Mouse (Mus musculus): ENCODE data around the gene Tmem125. TPM values are rescaled to one million over a fixed set of nuclear protein-coding genes. Genes with fewer than 3 reads are reported as not detected.

Gene Tmem125
- 0.20 and 1.8 TPM in 2 replicates for polyA plus RNA-seq (2015; fragmentation: Nextera tagmentation; extraction: Ambion mirVana)

GRCm38 (mm10) chr4:118543592-118544260, at the start of gene Tmem125:
Tmem125 (minus strand) TSS chr4:118544044.
- WGBS = 3% methylated on average over 24 of the region's 24 CpGs
- no peak within 1 kb of the TSS for H3K27ac ChIP-seq (replicated peaks)
- H3K9me3 ChIP-seq (replicated peaks) = peaks cover 4% of the 10 kb centered on the region; the same call in 1 of the 2 replicates
- peak; percentile 45; the same call in 1 of the 2 replicates for ATAC-seq (ENCODE audit: low FRiP score)
- peaks cover 14% of the 10 kb centered on the region for H3K4me1 ChIP-seq
- peak within 1 kb of the TSS; percentile 29 for H3K4me3 ChIP-seq (replicated peaks)
- no peaks in the 10 kb centered on the region for H3K36me3 ChIP-seq
- peak within 1 kb of the TSS; percentile 60 for H3K4me2 ChIP-seq
- 0 out of 2 replicates have a peak within 1 kb of the TSS, but pooled peaks have one; percentile 8 for H3K9ac ChIP-seq (replicated peaks)
- peaks cover 8% of the 10 kb centered on the region for H3K27me3 ChIP-seq (replicated peaks)

DNA sequence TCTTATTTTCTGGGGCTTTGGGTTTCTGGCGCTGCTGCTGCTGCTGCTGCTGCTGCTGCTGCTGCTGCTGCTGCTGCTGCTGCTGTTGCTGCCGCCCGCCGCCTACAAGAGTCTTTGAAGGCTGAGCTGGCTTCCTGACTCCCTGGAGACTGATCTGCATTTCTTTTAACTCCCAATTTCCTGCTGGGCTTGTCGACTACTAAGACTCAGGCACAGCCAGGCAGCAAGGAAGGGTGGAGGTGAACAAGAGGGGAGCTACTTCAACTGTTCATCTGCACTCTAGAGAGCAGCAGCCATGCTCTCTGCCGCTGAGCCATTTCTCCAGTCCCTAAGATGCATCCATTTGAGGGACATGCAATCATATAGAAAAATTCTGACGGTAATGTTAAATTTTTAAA, 45.9 kb upstream of the Tmem125 start:
- ATAC-seq (ENCODE audit: low FRiP score) = peak; percentile 25; the same call in 1 of the 2 replicates
- Histone ChIP-seq H3K9me3 (replicated peaks) (no peaks in the 10 kb centered on the region), H3K9ac (replicated peaks) (0 out of 2 replicates have a peak overlapping the region, but pooled peaks have one; percentile 17), H3K36me3 (no peaks in the 10 kb centered on the region), H3K27ac (replicated peaks) (peak overlapping the region; percentile 51), H3K27me3 (replicated peaks) (no peaks in the 10 kb centered on the region), H3K4me3 (replicated peaks) (no peak overlapping the region), H3K4me2 (peak overlapping the region; percentile 25), H3K4me1 (peaks cover 17% of the 10 kb centered on the region; the same call in 1 of the 2 replicates)
- 5% methylated on average over 7 of the region's 7 CpGs for WGBS

GRCm38 (mm10) chr4:118589053-118589732, 45.3 kb upstream of the Tmem125 start:
- Histone ChIP-seq H3K4me2 (peak overlapping the region; percentile 25), H3K36me3 (no peaks in the 10 kb centered on the region), H3K27ac (replicated peaks) (peak overlapping the region; percentile 51), H3K4me1 (peaks cover 17% of the 10 kb centered on the region; the same call in 1 of the 2 replicates), H3K27me3 (replicated peaks) (no peaks in the 10 kb centered on the region), H3K4me3 (replicated peaks) (no peak overlapping the region), H3K9me3 (replicated peaks) (peaks cover 3% of the 10 kb centered on the region; the same call in 1 of the 2 replicates), H3K9ac (replicated peaks) (no peak overlapping the region)
- peak; percentile 55; the same call in 1 of the 2 replicates for ATAC-seq (ENCODE audit: low FRiP score)
- WGBS = 67% methylated on average over 12 of the region's 12 CpGs

DNA sequence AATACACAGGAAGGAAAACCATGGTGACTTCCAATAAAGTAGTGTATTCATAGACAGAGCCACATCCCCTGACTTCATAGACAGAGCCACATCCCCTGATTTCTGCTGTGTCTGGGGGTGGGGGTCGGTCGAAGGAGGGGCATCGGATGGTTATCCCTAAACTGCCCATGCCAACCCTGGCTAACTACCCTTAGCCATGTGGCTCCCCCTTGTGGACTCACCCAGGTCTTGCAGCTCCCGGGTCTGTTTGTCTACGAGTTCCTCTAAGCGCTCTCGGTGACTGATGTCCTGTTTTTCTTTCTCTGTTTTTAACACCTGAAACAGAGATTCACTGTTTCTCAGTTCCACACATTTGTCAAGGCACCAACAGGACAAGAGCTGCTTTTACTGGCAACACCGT, 38.8 kb upstream of the Tmem125 start:
- H3K4me1 ChIP-seq = peaks cover 6% of the 10 kb centered on the region; the same call in 1 of the 2 replicates
- no peak overlapping the region for H3K4me3 ChIP-seq (replicated peaks)
- no peak for ATAC-seq (ENCODE audit: low FRiP score)
- H3K9ac ChIP-seq (replicated peaks) = no peak overlapping the region
- H3K4me2 ChIP-seq = no peak overlapping the region
- H3K27me3 ChIP-seq (replicated peaks) = no peaks in the 10 kb centered on the region
- no peaks in the 10 kb centered on the region for H3K36me3 ChIP-seq
- H3K27ac ChIP-seq (replicated peaks) = no peak overlapping the region
- peaks cover 3% of the 10 kb centered on the region; the same call in 1 of the 2 replicates for H3K9me3 ChIP-seq (replicated peaks)
- WGBS = 96% methylated on average over 8 of the region's 8 CpGs

DNA sequence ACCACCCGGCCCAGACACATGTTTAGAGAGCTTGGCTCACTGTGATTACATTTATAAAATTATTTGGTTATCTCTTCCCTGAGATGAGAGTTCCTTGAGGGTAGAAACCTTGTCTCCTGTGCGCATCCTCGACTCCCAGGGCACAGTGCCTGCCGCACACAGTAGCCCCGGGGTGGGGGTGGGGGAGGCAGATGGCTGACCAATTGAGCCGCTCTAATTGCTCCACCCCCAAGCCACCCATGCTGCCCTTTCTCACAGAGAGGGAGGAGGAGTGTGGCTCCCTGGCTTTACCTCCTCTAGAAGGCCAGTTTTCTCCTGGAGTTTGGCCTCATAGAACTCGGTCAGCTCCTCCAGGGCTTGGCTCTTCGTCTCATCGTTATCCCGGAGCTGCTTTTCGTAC, 37.7 kb upstream of the Tmem125 start:
- no peak overlapping the region for H3K27ac ChIP-seq (replicated peaks)
- H3K4me2 ChIP-seq = no peak overlapping the region
- no peak overlapping the region for H3K9ac ChIP-seq (replicated peaks)
- no peaks in the 10 kb centered on the region for H3K27me3 ChIP-seq (replicated peaks)
- no peak for ATAC-seq (ENCODE audit: low FRiP score)
- peaks cover 3% of the 10 kb centered on the region; the same call in 1 of the 2 replicates for H3K9me3 ChIP-seq (replicated peaks)
- H3K4me1 ChIP-seq = no peaks in the 10 kb centered on the region
- no peaks in the 10 kb centered on the region for H3K36me3 ChIP-seq
- WGBS = 35% methylated on average over 11 of the region's 11 CpGs
- no peak overlapping the region for H3K4me3 ChIP-seq (replicated peaks)

- Histone ChIP-seq H3K27me3 (replicated peaks) (no peaks in the 10 kb centered on the region), H3K36me3 (no peaks in the 10 kb centered on the region), H3K27ac (replicated peaks) (no peak overlapping the region), H3K4me1 (0 out of 2 replicates have a peak, but pooled peaks cover 4% of the 10 kb centered on the region), H3K4me3 (replicated peaks) (no peak overlapping the region), H3K9me3 (replicated peaks) (peaks cover under 1% of the 10 kb centered on the region; the same call in 1 of the 2 replicates), H3K4me2 (no peak overlapping the region), H3K9ac (replicated peaks) (no peak overlapping the region)
- 58% methylated on average over 13 of the region's 13 CpGs for WGBS
- no peak for ATAC-seq (ENCODE audit: low FRiP score)
Observed at GRCm38 (mm10) chr4:118579313-118579712, 35.5 kb upstream of the Tmem125 start.

GRCm38 (mm10) chr4:118576097-118576496, 32.3 kb upstream of the Tmem125 start:
- H3K27ac ChIP-seq (replicated peaks) = no peak overlapping the region
- no peak overlapping the region for H3K4me2 ChIP-seq
- 0 out of 2 replicates have a peak, but pooled peaks cover 4% of the 10 kb centered on the region for H3K4me1 ChIP-seq
- H3K9me3 ChIP-seq (replicated peaks) = no peaks in the 10 kb centered on the region
- H3K4me3 ChIP-seq (replicated peaks) = no peak overlapping the region
- 9% methylated on average over 6 of the region's 6 CpGs for whole genome bisulfite sequencing
- no peaks in the 10 kb centered on the region for H3K36me3 ChIP-seq
- ATAC-seq (ENCODE audit: low FRiP score) = peak; percentile 53; the same call in 1 of the 2 replicates
- H3K27me3 ChIP-seq (replicated peaks) = no peaks in the 10 kb centered on the region
- H3K9ac ChIP-seq (replicated peaks) = no peak overlapping the region

DNA sequence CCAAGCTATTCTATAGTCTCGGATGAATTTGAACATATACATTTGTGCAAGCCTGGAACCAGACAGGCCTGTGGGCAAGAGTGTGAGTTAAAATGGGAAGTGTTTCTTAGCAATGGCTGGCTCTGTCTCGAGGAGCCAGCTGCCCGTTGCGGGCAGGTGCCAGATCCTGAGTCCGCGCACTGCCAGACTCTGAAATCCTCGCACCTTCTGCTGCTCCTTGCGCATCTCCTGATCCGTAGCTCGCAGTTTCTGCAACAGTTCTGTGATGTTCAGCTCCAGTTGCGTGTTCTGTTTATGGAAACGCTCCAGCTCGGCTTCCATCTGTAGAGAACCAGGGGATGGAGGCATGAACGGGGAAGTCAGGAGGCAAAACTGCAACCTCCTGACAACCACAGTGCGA, 27.6 kb upstream of the Tmem125 start:
- H3K4me2 ChIP-seq = no peak overlapping the region
- H3K9ac ChIP-seq (replicated peaks) = no peak overlapping the region
- no peak overlapping the region for H3K27ac ChIP-seq (replicated peaks)
- 87% methylated on average over 15 of the region's 15 CpGs for whole genome bisulfite sequencing
- no peak overlapping the region for H3K4me3 ChIP-seq (replicated peaks)
- H3K9me3 ChIP-seq (replicated peaks) = no peaks in the 10 kb centered on the region
- no peak for ATAC-seq (ENCODE audit: low FRiP score)
- H3K36me3 ChIP-seq = no peaks in the 10 kb centered on the region
- H3K27me3 ChIP-seq (replicated peaks) = no peaks in the 10 kb centered on the region
- 0 out of 2 replicates have a peak, but pooled peaks cover 4% of the 10 kb centered on the region for H3K4me1 ChIP-seq

GRCm38 (mm10) chr4:118569320-118569719, 25.5 kb upstream of the Tmem125 start:
- WGBS = 81% methylated on average over 23 of the region's 23 CpGs
- no peak for ATAC-seq (ENCODE audit: low FRiP score)
- no peaks in the 10 kb centered on the region for H3K4me1 ChIP-seq

GRCm38 (mm10) chr4:118568709-118569108, 24.9 kb upstream of the Tmem125 start:
- Histone ChIP-seq H3K9ac (replicated peaks) (no peak overlapping the region), H3K4me1 (no peaks in the 10 kb centered on the region), H3K27me3 (replicated peaks) (no peaks in the 10 kb centered on the region), H3K4me3 (replicated peaks) (no peak overlapping the region), H3K27ac (replicated peaks) (no peak overlapping the region), H3K9me3 (replicated peaks) (no peaks in the 10 kb centered on the region), H3K4me2 (no peak overlapping the region), H3K36me3 (no peaks in the 10 kb centered on the region)
- WGBS = 76% methylated on average over 10 of the region's 10 CpGs
- no peak for ATAC-seq (ENCODE audit: low FRiP score)

More at GRCm38 (mm10) chr4:118569320-118569719, 25.5 kb upstream of the Tmem125 start:
- no peaks in the 10 kb centered on the region for H3K9me3 ChIP-seq (replicated peaks)
- H3K9ac ChIP-seq (replicated peaks) = no peak overlapping the region
- no peak overlapping the region for H3K4me3 ChIP-seq (replicated peaks)
- H3K27ac ChIP-seq (replicated peaks) = no peak overlapping the region
- H3K36me3 ChIP-seq = no peaks in the 10 kb centered on the region
- H3K4me2 ChIP-seq = no peak overlapping the region
- no peaks in the 10 kb centered on the region for H3K27me3 ChIP-seq (replicated peaks)

DNA sequence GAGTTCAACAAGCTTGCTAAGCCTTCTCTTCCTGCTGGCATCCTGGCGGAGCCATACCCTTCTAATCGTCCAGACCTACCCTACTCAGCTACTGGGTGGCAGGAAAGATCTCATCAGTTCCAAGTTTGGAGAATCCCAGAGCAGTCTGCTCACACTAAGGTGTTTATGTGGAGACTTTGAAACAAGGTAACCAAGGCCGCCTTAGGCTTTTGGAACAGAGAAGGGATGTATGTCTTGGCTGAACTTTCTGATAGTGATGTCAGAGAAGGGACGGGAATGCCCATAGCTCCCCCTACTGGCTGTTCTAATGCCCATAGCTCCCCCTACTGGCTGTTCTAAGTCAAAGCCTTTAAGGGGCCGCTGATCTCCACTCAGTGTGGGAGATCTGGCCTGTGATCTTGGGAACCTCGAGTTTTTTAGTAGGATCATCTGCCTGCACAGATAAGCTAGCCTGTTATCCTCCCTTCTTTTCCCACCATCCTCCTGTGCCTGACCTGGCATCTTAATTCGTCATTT, 22.4 kb upstream of the Tmem125 start:
- Histone ChIP-seq H3K36me3 (no peaks in the 10 kb centered on the region), H3K4me2 (no peak overlapping the region), H3K27ac (replicated peaks) (no peak overlapping the region), H3K27me3 (replicated peaks) (no peaks in the 10 kb centered on the region), H3K9me3 (replicated peaks) (no peaks in the 10 kb centered on the region), H3K9ac (replicated peaks) (no peak overlapping the region), H3K4me3 (replicated peaks) (no peak overlapping the region), H3K4me1 (no peaks in the 10 kb centered on the region)
- no peak for ATAC-seq (ENCODE audit: low FRiP score)
- 33% methylated on average over 7 of the region's 7 CpGs for WGBS

Measured in neural tube, embryonic 15.5 days (tissue).